Mouse (Mus musculus) heart, postnatal 10 days (tissue): ENCODE measurements around the gene Hsf5. TPM values are rescaled to one million over a fixed set of nuclear protein-coding genes. Genes with fewer than 3 reads are reported as not detected.

Experiments used
- DNase-seq, 2 experiments: peaks; one replicate each; pipeline ENCODE4 v3.0.0; 2021
- intact Hi-C: fragments of 180-260 bp; cut with DNase I; formaldehyde crosslinking; loops from one replicate; pipeline ENCODE4 v1.15.1; 2025
- total RNA-seq, 2 experiments: library from RNA; stranded (reverse); gene quantifications; 2 replicates each; pipeline ENCODE4 v1.2.3; 2021

Hsf5 gene
- total RNA-seq, 2 experiments from 2014 or later, result 0.05 to 0.14 TPM

DNA sequence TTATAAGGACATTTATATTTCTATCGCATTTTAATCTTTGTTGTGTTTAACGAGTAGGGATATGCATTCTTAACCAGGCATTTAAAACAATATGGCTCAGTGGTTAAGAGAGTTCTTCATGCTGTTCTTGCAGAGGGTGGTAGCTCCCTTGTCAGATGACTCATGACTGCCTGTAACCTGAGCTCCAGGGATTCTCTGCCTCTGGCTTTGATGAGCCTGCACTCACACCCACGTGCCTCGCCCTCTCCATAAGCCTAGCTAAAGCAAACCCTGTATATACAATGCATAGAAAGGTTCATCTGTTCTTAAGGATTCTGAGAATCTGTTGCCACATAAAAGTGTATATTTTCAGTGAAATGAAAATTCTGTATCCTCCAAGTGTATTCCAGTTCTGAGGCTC lies 6.2 kb downstream of the Hsf5 start:
- intact Hi-C loops, result no loop called here
- DNase-seq, result no peak

DNA sequence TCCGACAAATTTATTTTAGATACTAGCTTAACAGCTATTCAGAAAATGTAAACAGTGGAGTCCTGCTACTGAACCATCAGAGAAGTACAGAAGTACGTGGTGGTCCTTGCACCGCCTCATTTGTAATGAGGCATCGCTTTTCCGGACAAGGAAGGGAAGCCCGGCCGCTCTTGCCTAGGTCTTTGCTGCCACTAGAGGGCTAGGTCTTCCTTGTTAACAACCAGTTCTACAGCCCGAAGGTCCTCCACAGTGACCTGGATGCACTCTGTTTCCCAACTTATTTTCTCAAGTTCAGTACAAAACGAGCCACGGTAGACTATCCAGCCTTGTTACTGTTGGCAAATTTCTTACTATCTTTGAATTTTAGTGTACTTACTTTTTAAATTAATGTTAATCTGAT lies 12.9 kb downstream of the Hsf5 start:
- DNase-seq, result peak; percentile 44 to 59
- intact Hi-C loops, result no loop called here

DNA sequence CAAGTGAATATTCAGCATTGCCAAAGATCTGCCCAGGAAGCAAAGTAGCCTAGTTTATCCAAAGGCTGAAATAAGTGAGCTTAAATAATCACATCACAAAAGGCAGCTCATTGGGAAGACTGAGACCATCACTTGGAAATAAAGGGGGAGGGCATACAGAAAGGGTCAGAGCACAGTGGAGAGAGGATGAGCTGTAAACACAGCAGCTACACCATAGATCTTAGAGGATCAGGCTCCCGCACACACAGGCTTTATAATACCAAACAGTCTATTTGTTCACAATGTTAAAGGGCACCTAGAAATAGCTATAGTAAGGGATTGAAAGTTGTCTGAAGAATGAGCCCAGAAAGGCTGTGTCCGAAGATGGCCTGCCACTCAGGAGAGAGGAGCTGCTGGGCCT lies 21.8 kb downstream of the Hsf5 start:
- no peak for DNase-seq
- intact Hi-C loops, result no loop called here

DNA sequence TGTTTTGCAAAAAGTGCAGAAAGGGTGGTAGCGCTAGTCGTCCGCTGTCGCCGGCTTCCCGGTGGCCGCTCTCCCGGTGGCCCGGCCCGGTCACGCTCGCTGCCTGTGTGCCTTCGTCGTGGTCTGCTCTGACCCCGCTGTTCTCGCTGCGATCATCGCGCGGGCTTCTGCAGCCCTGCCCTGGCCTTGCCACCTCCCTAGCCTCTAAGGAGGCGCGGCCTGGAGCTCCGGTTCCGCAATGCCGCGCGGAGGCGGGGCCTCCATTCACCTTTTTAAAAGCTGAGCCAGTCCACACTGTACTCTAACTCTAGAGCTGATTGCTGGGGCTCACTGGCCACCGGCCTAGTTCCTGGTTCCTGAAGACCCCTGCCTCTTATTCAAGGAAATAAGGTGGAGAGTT lies 22.2 kb downstream of the Hsf5 start:
- intact Hi-C loops, result no loop called here
- DNase-seq, result peak; percentile 67 to 73

DNA sequence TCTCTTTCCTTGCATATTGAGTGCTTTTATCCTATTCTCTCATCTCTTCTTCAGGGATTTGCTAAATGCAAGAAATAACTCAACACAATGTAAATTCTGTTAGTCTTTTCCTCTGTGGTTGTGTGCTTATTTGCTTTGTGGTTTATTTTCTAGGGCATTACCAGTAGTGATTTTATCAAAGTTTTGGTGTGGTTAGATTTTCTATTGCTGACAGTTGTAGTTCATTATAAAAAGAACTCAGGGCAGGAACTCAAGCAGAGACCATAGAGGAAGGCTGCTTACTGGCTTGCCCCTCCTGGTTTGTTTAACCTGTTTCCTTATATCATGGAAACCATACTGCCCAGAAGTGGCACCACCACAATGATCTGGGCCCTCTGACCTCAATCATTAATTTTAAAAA lies 25.9 kb downstream of the Hsf5 start:
- intact Hi-C loops, result no loop called here
- no peak for DNase-seq

DNA sequence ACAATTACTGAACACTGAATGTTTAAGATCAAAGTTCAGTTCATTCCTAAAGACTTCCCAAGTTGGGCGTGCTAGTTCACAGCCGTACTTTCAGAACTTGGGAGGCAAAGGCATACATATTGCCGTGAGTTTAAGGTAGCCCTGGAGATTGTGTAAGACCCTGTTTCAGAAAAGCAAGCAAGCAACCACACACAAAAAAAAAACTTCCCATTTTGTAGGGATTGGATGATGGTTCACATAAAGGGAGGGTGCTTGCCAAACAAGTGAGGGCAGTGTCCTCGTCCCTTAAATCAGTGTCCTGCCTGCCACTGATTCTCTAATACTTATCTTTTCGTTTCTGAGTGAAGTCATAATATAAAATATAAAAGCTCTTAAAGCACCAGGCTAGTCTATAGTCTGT lies 37.7 kb downstream of the Hsf5 start:
- intact Hi-C loops, result no loop called here
- DNase-seq, result no peak

DNA sequence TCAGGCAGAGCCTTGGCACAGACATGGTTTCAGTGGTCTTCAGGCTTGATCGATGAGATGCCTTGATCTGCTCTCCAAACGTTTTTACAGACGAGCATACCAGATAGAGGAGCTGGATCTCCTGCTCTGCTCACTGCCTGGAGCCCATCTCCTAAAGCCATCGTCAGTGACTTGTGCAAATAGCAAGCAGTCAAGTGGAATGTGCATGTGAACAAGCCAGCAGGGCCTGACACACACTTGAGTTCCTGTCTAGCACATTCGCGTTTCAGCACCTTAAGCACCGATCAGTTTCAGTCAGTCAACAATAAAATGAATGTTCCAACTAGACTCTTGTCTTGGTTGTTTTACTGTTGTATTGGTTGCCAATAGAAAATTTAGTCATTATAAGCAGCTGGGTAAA lies 42.3 kb downstream of the Hsf5 start:
- intact Hi-C loops, result no loop called here
- no peak for DNase-seq

DNA sequence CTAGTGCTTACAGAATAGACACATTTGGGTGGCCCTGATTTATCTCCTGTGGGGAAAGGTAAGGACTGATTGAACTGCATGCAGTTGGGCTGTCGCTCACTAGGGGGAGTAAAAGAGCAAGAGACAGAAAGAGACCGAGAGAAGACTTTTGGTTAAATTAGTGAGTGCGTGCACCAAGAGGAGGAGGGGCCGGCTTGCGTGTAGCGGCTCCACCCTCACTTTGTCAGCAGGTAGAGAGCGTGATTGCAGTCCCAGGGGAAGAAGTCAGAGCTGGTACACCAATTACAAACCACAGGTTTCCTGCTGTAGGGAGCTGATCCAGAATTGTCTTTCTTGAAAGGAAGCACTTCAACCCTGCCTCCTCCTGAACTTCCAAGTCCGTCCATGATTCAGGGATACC lies 45.4 kb downstream of the Hsf5 start, which contains the start of gene Rnf43:
Gene Rnf43 (plus strand): TSS at position 316 of the 400 bp plus-strand sequence.
- DNase-seq, result peak; percentile 82 to 89
- intact Hi-C loops, result loop anchor here (1.0 to 10.0 kb wide), 3 partner anchors 109 to 292 kb away; no protein-coding TSS in a partner anchor

DNA sequence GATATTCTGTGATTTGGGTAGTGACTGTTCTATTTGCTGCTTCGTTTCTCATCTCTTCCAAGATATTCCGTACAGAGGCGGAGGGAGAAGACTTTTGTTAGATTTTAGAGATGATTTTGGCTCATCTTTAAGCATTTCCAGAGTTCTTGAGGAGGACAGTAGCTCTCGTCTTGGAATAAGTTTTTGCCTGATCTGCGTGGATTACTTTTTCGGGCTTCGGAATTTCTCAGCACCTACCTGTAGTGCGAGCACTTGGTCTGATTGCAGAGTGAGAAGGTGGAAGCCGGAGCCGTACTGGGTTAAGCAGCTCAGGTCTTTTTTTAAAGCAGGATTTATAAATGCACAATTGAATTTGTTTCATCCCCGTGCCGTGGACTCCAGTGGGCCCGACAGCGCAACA lies 45.9 kb downstream of the Hsf5 start:
- no peak for DNase-seq
- intact Hi-C loops, result loop anchor here (1.0 to 10.0 kb wide), 3 partner anchors 108 to 292 kb away; no protein-coding TSS in a partner anchor

DNA sequence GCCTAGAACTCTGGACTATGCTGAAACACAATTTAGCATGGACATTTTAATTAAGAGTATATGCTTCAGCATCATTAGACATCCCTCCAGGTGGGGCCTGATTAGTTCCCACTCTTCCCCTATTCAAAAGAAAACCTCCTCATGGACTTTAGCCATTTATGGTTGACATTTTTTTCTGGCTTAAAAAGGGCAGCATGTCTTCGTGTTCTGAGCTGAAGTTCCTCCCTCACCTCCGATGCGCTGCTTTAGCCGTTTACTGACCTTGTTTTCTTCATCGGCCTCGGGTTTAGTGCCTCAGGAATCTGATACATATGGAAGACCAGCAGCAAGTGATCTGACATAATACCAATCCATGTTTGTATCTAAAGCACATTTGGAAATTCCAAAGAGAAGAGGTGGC lies 47.0 kb downstream of the Hsf5 start:
- intact Hi-C loops, result loop anchor here (2.0 to 10.0 kb wide), 2 partner anchors 153 to 291 kb away; no protein-coding TSS in a partner anchor
- no peak for DNase-seq

DNA sequence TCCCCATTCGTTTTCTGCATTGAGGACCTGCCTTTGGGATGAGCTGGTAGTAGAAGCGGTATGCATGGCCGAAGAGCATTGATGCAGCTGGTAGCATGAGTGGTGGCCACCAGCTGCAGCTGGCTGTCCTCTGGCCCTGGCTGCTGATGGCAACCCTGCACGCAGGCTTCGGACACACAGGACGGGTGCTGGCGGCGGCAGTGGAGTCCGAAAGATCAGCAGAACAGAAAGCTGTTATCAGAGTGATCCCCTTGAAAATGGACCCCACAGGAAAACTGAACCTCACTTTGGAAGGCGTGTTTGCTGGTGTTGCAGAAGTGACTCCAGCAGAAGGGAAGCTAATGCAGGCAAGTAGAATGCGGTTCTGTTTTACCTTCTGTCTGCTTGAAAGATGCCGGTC lies 47.6 kb downstream of the Hsf5 start:
- no peak for DNase-seq
- intact Hi-C loops, result loop anchor here (10.0 kb wide), 1 partner anchor 290 kb away; no protein-coding TSS in a partner anchor

DNA sequence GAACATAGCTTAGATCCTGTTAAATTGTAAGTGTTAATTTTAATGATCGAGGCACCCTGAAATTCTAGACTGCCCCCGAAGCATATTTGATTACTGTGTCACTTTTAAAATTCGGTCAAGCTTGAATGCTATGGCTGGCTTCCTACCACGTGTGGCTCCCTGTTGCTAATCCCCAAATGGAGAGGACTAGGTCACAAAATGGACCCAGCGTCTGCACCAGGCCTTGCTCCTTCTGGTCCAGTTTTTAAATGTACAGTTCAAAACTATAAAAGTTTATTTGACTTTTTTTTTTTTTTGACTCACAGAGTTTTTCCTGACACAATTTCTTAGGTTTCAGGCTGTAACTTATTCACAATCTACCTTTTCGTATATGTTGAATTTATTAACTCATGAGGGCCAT lies 48.3 kb downstream of the Hsf5 start:
- intact Hi-C loops, result loop anchor here (10.0 kb wide), 1 partner anchor 290 kb away; no protein-coding TSS in a partner anchor
- DNase-seq, result no peak

DNA sequence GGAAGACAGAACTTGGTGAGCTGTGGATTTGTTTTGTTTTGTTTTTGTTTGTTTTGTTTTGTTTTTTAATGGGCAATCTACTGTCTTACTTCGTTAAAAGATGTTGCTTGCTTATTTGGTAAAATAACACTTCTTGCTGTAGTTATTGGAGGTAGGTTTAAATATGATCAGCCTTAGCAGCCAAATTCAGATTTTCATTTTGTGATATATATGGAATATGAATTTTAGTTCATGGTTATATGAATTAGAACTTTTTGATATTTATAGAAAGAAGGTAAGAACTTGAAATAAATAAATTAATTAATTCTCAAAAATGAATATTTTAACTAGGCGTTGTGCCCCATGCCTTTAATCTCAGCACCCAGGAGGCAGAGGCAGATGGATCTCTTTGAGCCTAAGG lies 48.7 kb downstream of the Hsf5 start:
- intact Hi-C loops, result loop anchor here (10.0 kb wide), 1 partner anchor 289 kb away; no protein-coding TSS in a partner anchor
- no peak for DNase-seq

DNA sequence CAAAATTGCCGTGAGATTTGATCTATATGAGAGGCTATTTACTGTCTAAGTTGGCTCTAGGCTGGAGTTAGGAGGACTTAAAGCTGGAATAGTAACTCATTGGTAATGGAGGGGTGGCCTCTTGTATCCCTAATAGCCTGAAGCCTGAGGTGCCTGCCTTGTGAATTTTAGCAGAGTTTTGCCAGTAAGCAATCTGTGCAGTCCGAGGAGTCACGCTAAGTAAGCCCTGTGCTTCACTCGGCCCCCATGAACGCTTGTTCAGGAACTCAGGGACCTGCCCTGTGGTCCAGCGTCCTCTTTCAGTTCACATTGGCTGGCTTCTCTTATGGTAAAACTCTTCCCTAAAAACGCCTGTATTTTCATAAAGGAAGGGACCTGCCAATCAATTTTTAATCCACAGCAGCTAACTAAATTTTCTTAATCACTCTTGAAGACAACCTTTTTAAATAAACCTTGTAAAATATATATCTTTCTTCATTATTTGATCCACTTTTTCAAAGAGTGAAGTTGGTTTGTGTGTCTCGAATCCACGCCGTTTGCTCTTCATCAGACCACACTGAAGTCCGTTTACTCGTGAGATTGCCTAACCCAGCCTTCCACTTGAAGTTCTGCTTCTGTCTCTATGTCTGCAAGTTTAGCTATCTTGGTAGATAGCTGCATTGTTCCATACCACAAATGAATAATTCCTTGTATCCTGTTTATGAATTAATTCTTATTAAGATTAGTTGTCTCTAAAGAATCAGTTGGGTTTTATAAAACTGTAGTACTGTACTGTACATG lies 49.5 kb downstream of the Hsf5 start:
- DNase-seq, result no peak
- intact Hi-C loops, result loop anchor here (10.0 kb wide), 1 partner anchor 288 kb away; no protein-coding TSS in a partner anchor

DNA sequence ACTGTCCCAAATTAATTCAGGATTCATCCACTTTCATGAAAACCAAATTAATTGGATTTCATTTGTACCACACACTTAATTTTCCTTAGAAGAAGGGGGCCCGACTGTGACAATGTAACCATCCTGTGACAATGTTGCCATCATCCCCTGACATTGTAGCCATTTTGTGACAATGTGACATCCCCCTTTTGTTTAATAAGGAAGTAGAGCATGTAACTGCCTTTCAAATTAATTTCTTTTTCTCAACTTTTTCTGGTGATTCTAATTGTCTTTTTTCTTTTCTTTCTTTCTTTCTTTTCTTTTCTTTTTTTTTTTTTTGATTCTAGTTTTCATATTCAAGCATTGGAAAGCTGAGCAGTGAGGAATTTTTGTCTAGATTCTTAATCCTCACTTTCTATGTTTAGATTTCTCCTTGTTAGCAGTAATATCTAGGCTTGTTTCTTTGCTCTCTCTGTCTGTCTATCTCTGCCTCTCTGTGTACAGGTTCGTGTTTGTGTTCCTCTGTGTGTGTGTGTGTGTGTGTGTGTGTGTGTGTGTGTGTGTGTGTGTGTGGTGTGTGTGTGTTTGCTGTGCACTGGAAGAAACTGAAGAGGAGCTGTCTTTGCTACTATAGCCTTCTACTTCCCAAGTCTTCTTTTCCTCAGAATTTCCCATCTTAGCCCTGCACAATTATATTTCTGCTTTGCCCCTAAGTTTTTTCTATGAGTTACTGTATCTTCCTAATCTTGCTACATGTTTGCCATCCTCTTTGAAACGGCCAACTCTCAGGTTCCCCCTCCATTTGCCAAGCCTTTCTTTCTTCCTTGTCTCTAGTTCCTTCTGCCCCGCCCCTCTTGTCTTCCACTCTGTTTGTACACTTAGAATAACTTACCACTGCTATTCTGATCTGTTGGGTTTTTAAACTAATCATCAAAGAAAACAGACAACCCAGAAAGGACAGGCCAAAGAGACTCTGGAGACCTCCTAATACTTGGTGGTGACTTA lies 50.4 kb downstream of the Hsf5 start:
- no peak for DNase-seq
- intact Hi-C loops, result loop anchor here (10.0 kb wide), 1 partner anchor 287 kb away; no protein-coding TSS in a partner anchor

DNA sequence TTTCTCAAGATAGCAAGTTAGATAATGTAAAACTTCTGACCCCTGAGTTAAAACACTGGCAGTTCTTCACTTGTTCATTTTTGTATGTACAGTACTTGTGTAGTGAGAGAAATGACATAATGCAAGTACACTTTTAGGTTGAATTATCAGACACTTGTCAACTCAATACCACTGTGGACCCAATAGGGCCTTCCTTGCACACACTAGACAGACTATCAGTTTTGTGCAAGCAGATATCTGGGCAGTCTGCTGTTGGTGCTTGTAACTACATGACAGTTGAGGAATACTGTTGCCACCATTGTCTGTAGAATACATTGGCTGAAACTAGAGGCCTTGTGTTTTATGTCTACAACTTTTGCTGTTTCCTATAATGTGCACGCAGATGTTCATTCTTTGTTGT lies 56.3 kb downstream of the Hsf5 start:
- intact Hi-C loops, result no loop called here
- no peak for DNase-seq

DNA sequence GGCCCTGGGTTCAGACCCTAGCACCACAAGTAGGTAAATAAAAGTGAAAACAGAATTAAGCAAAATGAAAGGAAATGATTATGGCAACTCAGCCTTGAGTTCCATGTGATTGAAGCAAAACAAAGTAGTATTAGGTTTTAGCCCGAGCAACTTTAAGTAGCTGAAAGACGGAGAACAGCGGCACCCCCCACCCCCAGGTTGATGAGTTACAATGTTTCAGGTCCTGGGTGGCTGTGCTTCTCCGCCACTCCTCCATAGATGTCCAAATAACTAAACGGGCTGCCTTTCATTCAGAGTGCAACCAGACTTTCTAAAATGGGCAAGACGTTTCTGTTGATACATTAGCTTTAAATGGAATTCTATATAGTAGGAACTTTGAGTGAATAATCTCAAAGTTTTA lies 58.6 kb downstream of the Hsf5 start:
- intact Hi-C loops, result no loop called here
- no peak for DNase-seq

DNA sequence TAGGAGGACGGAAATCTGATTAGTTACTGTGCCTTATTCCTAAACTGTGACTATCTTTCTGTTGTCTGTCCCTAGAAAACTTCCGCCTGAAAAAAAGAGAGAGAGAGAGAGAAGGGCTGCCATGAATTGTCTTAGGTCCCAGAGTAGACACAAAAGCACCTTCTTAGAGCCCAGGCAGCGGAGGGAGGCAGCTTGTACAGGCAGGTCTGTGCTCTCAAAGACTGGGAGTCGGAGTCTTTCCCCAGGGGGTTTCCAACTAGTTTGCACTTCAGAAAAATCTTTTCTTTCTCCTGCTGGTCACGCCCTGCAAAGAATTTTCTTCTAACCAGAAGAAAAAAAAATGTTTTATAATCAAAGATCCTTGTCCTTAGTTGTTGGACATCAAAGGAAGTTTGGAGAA lies 60.8 kb downstream of the Hsf5 start:
- intact Hi-C loops, result no loop called here

DNA sequence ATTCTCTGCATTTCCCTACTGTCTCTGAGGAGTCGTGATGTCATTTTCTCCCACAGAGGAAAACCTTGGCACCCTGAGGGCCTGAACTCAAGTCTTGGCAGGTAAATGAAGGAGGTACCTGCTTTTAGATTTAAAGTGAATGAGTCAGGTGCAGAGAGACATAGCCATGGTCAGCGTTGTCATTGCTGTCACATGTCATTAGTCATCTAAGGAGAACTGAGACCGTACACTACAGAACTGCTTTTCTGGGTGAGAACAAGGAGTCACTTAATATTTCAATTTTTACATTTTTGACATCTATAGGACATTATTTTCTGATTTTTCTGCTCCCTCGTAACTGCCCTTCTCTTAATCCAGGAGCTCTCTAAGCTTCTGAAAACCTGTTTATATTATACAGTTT lies 61.6 kb downstream of the Hsf5 start:
- intact Hi-C loops, result no loop called here
- DNase-seq, result no peak

More for the DNA sequence above, 60.8 kb downstream of the Hsf5 start:
- DNase-seq, result no peak

DNA sequence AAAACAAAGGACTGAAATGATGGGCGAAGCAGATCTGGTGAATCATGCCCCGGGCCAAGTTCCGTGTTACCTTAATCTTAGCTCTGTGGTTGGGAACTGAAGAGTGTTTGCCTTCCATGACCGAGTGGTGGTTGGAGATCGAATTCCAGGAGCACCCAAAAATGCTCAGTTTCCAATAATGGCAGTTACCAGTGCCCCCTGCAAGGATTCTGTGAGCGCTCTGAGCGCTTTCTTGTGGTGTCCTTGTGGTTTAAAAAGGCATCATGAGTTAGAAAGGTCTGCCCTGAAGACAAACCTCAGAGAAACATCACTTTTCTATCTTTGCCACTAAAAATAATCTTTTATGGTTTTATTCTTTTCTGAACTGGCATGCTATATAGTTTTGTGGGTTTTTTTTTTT lies 62.0 kb downstream of the Hsf5 start:
- intact Hi-C loops, result no loop called here
- DNase-seq, result no peak

DNA sequence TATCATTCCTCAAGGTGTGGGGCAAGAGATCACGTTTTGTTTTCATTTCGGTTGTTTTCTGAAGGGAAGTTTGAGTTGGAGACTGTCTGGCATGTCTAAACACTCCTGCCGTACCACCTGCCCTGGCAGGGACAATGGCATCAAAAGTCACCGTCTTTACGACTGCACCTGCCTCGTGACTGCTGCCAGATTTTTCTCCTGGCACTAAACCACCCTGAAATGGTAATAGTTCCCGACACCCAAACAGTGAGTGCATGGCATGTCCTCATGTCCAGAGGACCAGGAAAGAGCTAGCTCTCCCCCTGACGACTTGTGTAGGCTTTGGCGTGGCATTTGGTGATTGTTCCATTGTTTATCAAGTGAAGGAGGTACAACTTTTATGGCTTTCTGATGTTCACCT lies 63.8 kb downstream of the Hsf5 start:
- no peak for DNase-seq
- intact Hi-C loops, result no loop called here
